Mouse (Mus musculus) erythroblast, embryonic 14.5 days (primary cell): ENCODE measurements around the gene Tcstv3.

ENCODE experiments used
- GATA1 ChIP-seq: IDR thresholded peaks from 2 replicates; pipeline ENCODE4 v1.6.1; 2012; ENCODE audit warnings: low read length, inconsistent platforms, mixed read lengths
- TAL1 ChIP-seq: IDR thresholded peaks from 3 replicates; pipeline ENCODE4 v1.6.1; 2012; ENCODE audit warnings: low read length, inconsistent platforms, mixed read lengths

- TF ChIP-seq TAL1: no peak
- TF ChIP-seq GATA1: no peak
Observed at GRCm38 (mm10) chr13:120299324-120299894, 17.3 kb upstream of the Tcstv3 start.
